Mouse (Mus musculus) MEL (cell line): Measurements from ENCODE around the gene Ehd2.

Experiments
- CTCF ChIP-seq, 3 experiments: IDR thresholded peaks in 2 of 3; conservative IDR thresholded peaks in 1 of 3; 2 replicates each; pipeline ENCODE4 v1.5.1; 2011 to 2012; ENCODE audit warnings: low read length in 3 of 3, low read depth in 2 of 3, mild to moderate bottlenecking in 2 of 3, improper control_type of control experiment in 1 of 3, inconsistent platforms in 1 of 3, mixed read lengths in 1 of 3, moderate library complexity in 1 of 3; ENCODE audit not compliant: control insufficient read depth in 1 of 3, insufficient read depth in 1 of 3, poor library complexity in 1 of 3, severe bottlenecking in 1 of 3
- EP300 ChIP-seq, 2 experiments: IDR thresholded peaks; 2 replicates each; pipeline ENCODE4 v1.6.1; 2011; ENCODE audit warnings: improper control_type of control experiment in 2 of 2, low read length in 2 of 2, low read depth in 1 of 2, mild to moderate bottlenecking in 1 of 2
- GABPA ChIP-seq: IDR thresholded peaks from 2 replicates; pipeline ENCODE4 v1.6.1; 2012; ENCODE audit warnings: low read depth, mild to moderate bottlenecking, inconsistent platforms, low read length, improper control_type of control experiment, moderate library complexity
- MEF2A ChIP-seq: IDR thresholded peaks from 2 replicates; pipeline ENCODE4 v1.6.1; 2014; ENCODE audit warnings: low read depth, mild to moderate bottlenecking, inconsistent platforms, low read length, improper control_type of control experiment; ENCODE audit not compliant: poor library complexity, insufficient replicate concordance, severe bottlenecking; ENCODE audit errors: extremely low read depth
- NELFE ChIP-seq: IDR thresholded peaks from 2 replicates; pipeline ENCODE4 v1.6.1; 2011; ENCODE audit warnings: low read depth, low read length, improper control_type of control experiment
- TCF12 ChIP-seq: IDR thresholded peaks from 2 replicates; pipeline ENCODE4 v1.6.1; 2014; ENCODE audit warnings: low read depth, mild to moderate bottlenecking, inconsistent platforms, low read length, improper control_type of control experiment, moderate library complexity
- UBTF ChIP-seq: IDR thresholded peaks from 2 replicates; pipeline ENCODE4 v1.6.1; 2012; ENCODE audit warnings: low read depth, mild to moderate bottlenecking, inconsistent platforms, low read length, improper control_type of control experiment, moderate library complexity, borderline replicate concordance; ENCODE audit not compliant: insufficient read depth
- USF1 ChIP-seq: IDR thresholded peaks from 2 replicates; pipeline ENCODE4 v1.6.1; 2014; ENCODE audit warnings: low read depth, mild to moderate bottlenecking, inconsistent platforms, low read length, improper control_type of control experiment, moderate library complexity
- ZNF384 ChIP-seq: IDR thresholded peaks from 2 replicates; pipeline ENCODE4 v1.6.1; 2012; ENCODE audit warnings: low read depth, mild to moderate bottlenecking, inconsistent platforms, low read length, improper control_type of control experiment

GRCm38 (mm10) chr7:15993789-15994188 is 26.4 kb upstream of the Ehd2 start:
- no peak for TF ChIP-seq MEF2A
- TF ChIP-seq NELFE: no peak
- no peak for TF ChIP-seq CTCF (IDR thresholded peaks at IDR 0.05 in 2 of 3, conservative IDR thresholded peaks at IDR 0.05 in 1 of 3; ENCODE audit: control insufficient read depth in 1 of 3, insufficient read depth in 1 of 3, low read depth in 2 of 3, low read length in 3 of 3, poor library complexity in 1 of 3, severe bottlenecking in 1 of 3)
- no peak for TF ChIP-seq USF1
- TF ChIP-seq ZNF384: no peak
- no peak for TF ChIP-seq EP300 (IDR thresholded peaks at IDR 0.05; ENCODE audit: low read depth in 1 of 2, low read length in 2 of 2)
- no peak for TF ChIP-seq GABPA
- TF ChIP-seq UBTF: no peak
- TF ChIP-seq TCF12: no peak
